Mouse (Mus musculus) stomach, postnatal 0 days (tissue): ENCODE data around the gene Agr2.

ENCODE experiments used
- CTCF ChIP-seq: IDR thresholded peaks from 2 replicates; pipeline ENCODE4 v1.5.1; 2016; ENCODE audit warnings: antibody characterized with exemption, low read depth, mild to moderate bottlenecking, moderate library complexity
- EP300 ChIP-seq: optimal IDR thresholded peaks from 2 replicates; pipeline ENCODE3; 2016; ENCODE audit warnings: antibody characterized with exemption

DNA sequence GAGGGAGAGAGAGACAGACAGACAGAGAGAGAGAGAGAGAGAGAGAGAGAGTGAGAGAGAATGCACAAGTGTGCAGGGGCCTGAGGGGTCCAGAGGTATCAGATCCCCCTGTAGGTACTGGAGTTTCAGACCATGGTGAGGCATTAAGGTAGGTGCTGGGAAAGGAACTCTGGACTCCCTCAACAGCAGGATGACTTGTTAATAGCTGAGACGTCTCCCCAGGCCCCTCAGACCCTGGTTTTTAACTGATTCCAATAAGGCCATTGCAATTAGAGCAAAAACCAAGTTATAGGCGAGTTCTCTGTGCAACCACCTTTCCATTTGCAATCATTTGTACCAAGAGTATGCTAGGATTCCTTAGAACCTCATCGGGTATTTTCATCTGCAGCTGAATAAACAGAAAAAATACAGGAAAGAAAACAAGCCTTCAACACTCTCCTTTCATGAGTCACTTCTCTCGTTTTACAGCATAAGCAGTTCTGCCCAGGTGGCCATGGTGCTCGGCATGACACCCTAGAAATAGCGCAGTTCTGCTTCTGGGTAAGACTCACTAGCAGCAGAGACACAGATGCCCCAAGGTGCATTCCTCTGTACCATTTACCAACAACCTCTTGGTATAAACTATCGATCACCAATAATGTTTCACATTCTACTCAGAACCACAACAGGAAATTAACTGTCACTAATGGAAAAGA, 20.7 kb downstream of the Agr2 start:
- TF ChIP-seq CTCF = no peak
- no peak for TF ChIP-seq EP300
